Mouse (Mus musculus) kidney, adult 2 months (tissue): ENCODE results near the gene Slc23a2. TPM values are rescaled to one million over a fixed set of nuclear protein-coding genes. Genes with fewer than 3 reads are reported as not detected.
A peak's percentile ranks its signal among the peaks of the same experiment; 100 is the strongest.

ENCODE experiments used
- DNase-seq: peaks from one replicate; pipeline ENCODE4 v3.0.0; 2021
- H3K27ac ChIP-seq: fragments of 200-500 bp; 2 replicates; pipeline ENCODE4 v1.5.1; 2012; ENCODE audit warnings: low read depth, low read length, control low read depth, inconsistent platforms; ENCODE audit not compliant: insufficient read depth
- H3K27me3 ChIP-seq: fragments of 200-500 bp; replicated peaks from 2 replicates; pipeline ENCODE4 v1.6.1; 2012; ENCODE audit warnings: mild to moderate bottlenecking, moderate library complexity, low read length, inconsistent platforms; ENCODE audit not compliant: control insufficient read depth, insufficient read depth
- H3K36me3 ChIP-seq: fragments of 200-500 bp; 2 replicates; pipeline ENCODE4 v1.6.1; 2012; ENCODE audit warnings: mild to moderate bottlenecking, moderate library complexity, low read length, inconsistent platforms; ENCODE audit not compliant: control insufficient read depth, insufficient read depth
- H3K4me1 ChIP-seq: fragments of 200-500 bp; 2 replicates; pipeline ENCODE4 v1.6.1; 2011; ENCODE audit warnings: low read length; ENCODE audit not compliant: control insufficient read depth, insufficient read depth
- H3K4me3 ChIP-seq: fragments of 200-500 bp; 2 replicates; pipeline ENCODE4 v1.5.1; 2011; ENCODE audit warnings: mild to moderate bottlenecking, low read depth, low read length, control low read depth; ENCODE audit not compliant: insufficient read depth
- CTCF ChIP-seq: fragments of 200-500 bp; conservative IDR thresholded peaks from 2 replicates; pipeline ENCODE4 v1.5.1; 2011; ENCODE audit warnings: low read depth, mild to moderate bottlenecking, control low read depth, low read length, moderate library complexity, mixed read lengths; ENCODE audit not compliant: insufficient read depth, insufficient read length
- POLR2A ChIP-seq: fragments of 200-500 bp; IDR thresholded peaks from one replicate; pipeline ENCODE4 v1.6.1; 2011; ENCODE audit warnings: low read depth, low read length, control low read depth
- WGBS: fragments of 180-500 bp; shearing (Covaris S2); methylation state at CpG from one replicate; pipeline ENCODE4 v1.1.7; 2018; 5-methylcytosine and 5-hydroxymethylcytosine counted together
- polyA plus RNA-seq: library from polyadenylated mRNA; depleted of rRNA; stranded (reverse); fragments of >200 nt; gene quantifications from 2 replicates; pipeline ENCODE4 v1.2.3, GENCODE M21; 2012

Gene Slc23a2
- polyA plus RNA-seq, 1 experiment = 15.3 TPM

DNA sequence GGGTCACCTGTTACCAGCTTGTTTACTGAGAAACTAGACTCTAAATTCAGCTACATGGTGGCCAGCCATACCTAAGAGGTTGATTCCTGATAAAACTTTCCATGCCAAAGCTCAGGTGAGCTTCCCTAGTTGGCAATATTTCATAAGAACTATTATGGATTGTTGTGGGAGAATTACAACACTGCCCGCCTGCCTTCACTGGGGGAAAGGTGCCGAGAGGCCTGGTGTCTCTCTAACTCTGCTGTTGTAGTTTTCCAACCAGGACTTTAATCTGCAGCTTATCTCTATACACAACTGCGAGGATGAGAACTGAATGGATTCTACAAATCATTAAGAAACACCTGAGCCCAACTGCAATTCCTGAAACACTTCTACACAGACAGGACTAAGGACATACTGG, 52.2 kb downstream of the Slc23a2 start:
- 96% methylated on average over 3 of the region's 3 CpGs for WGBS
- Histone ChIP-seq H3K4me1 (peaks cover 16% of the 10 kb centered on the region), H3K27ac (no peak overlapping the region), H3K4me3 (no peak overlapping the region), H3K36me3 (no peaks in the 10 kb centered on the region), H3K27me3 (no peaks in the 10 kb centered on the region)
- no peak for DNase-seq
- TF ChIP-seq CTCF = no peak
- TF ChIP-seq POLR2A = no peak

DNA sequence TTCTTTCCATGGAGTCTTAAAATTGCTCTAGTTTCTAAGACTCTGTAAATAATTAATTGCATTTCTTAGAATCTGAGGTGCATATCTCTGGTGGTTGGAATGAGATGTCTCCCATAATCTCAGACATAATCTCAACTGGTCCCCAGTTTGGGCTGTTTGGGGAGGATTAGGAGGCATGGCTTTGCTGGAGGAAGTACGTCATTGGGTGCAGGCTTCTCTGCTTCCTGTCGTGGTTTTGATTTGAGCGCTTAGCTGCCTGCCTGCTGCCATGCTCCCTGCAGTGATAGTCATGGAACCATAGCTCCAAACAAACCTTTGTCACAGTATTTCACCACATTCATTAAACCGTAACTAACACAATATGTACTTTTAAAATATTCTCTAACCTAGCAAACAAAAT, 53.2 kb downstream of the Slc23a2 start:
- Histone ChIP-seq H3K27ac (no peak overlapping the region), H3K27me3 (no peaks in the 10 kb centered on the region), H3K36me3 (no peaks in the 10 kb centered on the region), H3K4me3 (no peak overlapping the region), H3K4me1 (peaks cover 13% of the 10 kb centered on the region)
- TF ChIP-seq CTCF (no peak), POLR2A (no peak)
- WGBS = 58% methylated on average over 4 of the region's 4 CpGs
- peak; percentile 28 for DNase-seq

DNA sequence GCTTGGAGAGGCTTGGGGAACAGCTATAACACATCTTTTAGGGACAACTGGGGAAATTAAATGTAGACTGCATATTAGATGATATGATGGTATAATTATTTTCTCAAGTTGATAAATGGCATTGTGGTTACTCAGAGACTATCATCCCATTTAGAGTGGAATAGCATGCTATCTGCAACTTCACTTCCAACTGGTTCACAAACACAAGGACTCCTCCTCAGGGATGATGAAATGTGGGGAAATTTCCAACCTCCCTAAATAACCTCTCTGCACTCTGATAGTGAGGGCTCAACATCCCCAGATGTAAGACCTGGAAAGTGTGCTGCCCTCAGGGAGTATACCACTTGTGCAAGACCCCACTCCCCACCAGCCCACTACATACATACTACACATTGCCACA, 60.1 kb downstream of the Slc23a2 start:
- TF ChIP-seq POLR2A (no peak), CTCF (no peak)
- no peak overlapping the region for H3K4me3 ChIP-seq
- H3K27me3 ChIP-seq = no peaks in the 10 kb centered on the region
- H3K4me1 ChIP-seq = no peaks in the 10 kb centered on the region
- no peak overlapping the region for H3K27ac ChIP-seq
- H3K36me3 ChIP-seq = no peaks in the 10 kb centered on the region
- DNase-seq = no peak

DNA sequence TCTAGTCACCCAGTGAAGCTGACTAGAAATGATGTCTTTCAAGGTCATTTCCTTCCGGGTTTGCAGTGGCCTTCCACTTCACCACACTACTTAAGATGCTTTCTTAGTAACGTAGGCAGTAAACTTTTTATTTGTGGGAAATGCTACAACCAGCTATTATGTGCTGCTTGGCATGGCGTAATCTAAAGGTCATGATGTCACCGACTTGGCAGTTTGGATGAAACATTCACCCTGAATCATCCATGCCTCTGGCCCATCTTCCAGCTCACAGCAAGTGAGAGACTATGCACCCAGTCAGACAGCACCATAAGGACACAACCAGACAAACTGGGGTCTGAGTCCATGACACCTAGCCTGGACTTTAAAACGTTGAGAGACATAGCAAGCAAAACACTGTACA, 60.5 kb downstream of the Slc23a2 start:
- H3K27me3 ChIP-seq = no peaks in the 10 kb centered on the region
- no peak overlapping the region for H3K27ac ChIP-seq
- TF ChIP-seq POLR2A (no peak), CTCF (no peak)
- no peak overlapping the region for H3K4me3 ChIP-seq
- DNase-seq = no peak
- WGBS = 80% methylated on average over 5 of the region's 5 CpGs
- no peaks in the 10 kb centered on the region for H3K4me1 ChIP-seq
- H3K36me3 ChIP-seq = no peaks in the 10 kb centered on the region

DNA sequence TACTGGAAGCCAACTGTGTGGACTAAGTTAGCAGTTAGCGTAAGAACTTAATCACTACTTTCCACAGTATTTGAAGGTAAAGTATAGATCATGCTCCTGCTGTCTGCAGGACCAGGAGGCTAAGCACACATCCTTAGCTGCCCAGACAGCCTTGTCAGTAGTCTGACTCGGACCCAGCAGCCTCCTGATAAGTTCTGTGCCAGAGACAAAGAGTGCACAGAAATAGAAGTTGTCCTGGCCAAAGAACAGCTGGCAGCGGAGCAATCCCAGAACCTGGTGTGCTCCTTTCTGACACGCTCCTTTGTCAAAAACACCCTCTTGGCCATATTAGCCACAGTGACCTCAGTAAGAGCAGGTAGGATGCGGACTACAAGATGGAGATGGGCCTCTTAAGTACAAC, 65.8 kb downstream of the Slc23a2 start:
- H3K4me1 ChIP-seq = no peaks in the 10 kb centered on the region
- no peaks in the 10 kb centered on the region for H3K36me3 ChIP-seq
- TF ChIP-seq POLR2A (no peak), CTCF (no peak)
- no peak overlapping the region for H3K4me3 ChIP-seq
- no peaks in the 10 kb centered on the region for H3K27me3 ChIP-seq
- no peak for DNase-seq
- no peak overlapping the region for H3K27ac ChIP-seq
- WGBS = 92% methylated on average over 5 of the region's 5 CpGs

DNA sequence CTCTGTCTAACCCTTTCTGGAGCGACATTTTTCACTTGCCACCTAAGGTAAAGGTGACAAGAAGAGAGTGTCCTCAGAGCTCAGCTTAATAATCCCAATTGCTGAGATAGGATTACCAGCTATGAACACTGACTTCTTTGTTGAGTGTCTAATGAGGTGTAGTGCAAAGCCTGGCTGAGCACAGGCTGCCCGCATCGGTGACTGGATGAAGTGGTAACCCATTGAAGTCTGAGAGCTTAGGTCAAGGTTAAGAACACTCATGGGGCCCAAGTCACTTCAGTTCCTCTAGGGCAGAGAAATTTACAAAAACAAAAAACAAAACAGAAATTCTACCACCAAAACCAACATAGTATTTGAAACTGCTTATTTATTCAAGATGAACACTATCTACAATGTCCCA, 71.9 kb downstream of the Slc23a2 start:
- no peaks in the 10 kb centered on the region for H3K4me1 ChIP-seq
- no peak overlapping the region for H3K4me3 ChIP-seq
- WGBS = 67% methylated on average over 3 of the region's 3 CpGs
- TF ChIP-seq CTCF (no peak), POLR2A (no peak)
- no peaks in the 10 kb centered on the region; the same call in 1 of the 2 replicates for H3K36me3 ChIP-seq
- DNase-seq = no peak
- H3K27ac ChIP-seq = no peak overlapping the region
- H3K27me3 ChIP-seq = no peaks in the 10 kb centered on the region

DNA sequence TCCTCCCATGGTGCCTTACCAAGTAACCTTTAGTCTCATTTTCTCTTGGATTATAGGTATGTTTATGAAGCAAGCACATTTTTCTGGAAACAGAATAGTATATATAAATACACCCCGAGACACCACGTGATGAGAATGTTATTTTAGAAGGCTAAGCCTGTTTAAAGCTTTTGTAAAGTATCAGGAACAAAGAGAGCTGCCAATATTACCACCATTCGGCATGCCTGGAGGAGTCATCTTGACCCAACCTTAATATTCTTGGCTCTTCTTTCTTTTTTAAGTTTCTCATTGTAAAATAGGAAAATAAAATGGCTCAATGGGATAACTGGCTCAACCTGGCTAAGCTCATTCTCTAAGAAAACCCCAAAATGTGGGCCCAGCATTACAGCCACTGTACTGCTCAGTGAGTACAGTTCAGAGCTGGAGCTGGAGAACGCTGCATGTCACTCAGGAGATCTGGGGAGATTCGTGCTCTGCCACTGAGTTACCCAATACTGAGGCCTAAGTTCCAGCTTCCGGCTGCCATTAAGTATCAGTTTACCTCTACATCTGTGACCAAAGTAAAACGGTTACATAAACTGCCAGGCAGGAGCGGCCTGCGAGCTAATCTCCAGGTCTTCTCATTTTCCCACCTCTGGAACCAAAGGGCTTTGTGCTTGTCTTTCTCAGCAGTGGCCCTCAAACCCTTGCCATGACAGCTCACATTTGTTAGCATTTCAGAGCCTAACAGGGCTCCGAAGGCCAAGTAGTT, 74.7 kb downstream of the Slc23a2 start:
- Histone ChIP-seq H3K27ac (no peak overlapping the region), H3K27me3 (no peaks in the 10 kb centered on the region), H3K4me1 (no peaks in the 10 kb centered on the region), H3K4me3 (no peak overlapping the region), H3K36me3 (no peaks in the 10 kb centered on the region; the same call in 1 of the 2 replicates)
- WGBS = 81% methylated on average over 10 of the region's 10 CpGs
- TF ChIP-seq CTCF (no peak), POLR2A (no peak)
- DNase-seq = no peak
